Mouse (Mus musculus): ENCODE results near the gene Ccdc97. TPM values are rescaled to one million over a fixed set of nuclear protein-coding genes. Genes with fewer than 3 reads are reported as not detected.

The Ccdc97 gene
- polyA plus RNA-seq (2012; rRNA removed) = 80.5 and 84.4 TPM in 2 replicates

DNA sequence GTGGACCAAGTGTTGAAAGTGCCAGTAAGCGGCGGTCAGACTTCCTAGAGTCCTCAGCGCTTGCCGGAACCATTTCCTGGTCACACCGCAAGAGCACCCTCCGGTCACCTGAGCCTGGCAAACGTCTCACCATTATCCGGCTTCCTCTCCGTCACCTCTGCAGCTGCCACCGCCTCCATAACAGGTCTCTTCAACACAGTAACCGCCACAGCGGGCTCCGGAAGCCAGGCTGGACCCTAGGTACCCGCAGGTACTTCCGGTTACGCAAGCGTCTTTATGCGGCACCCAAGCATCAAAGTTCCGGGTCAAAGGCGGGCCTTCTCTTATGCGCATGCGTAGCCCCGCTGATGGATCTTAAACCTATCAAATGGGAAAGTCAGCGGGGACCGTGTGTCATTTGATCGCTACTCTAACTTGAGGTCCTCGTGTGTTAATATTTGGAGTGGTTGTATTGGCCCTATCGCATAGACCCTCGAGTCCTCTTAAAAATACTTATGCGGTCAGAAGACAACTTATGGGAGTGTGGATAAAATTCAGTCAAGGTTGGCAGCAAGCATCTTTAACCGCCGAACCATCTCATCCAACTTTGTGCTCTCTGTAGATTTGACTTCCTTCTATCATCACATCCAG lies at the start of gene Ccdc97:
Gene Ccdc97 (minus strand): TSS at position 301 of the 630 bp plus-strand sequence.
- DNase-seq (ENCODE audit: low read depth) = peak; percentile 98
- TF ChIP-seq POLR2A (IDR thresholded peaks at IDR 0.05; ENCODE audit: borderline replicate concordance, extremely low read depth, insufficient read depth, insufficient read length, poor library complexity, severe bottlenecking) = peak; percentile 37; the same call in 1 of the 2 replicates
- TF ChIP-seq CTCF (IDR thresholded peaks at IDR 0.05; ENCODE audit: borderline replicate concordance, extremely low read depth, insufficient read depth, insufficient read length) = no peak

DNA sequence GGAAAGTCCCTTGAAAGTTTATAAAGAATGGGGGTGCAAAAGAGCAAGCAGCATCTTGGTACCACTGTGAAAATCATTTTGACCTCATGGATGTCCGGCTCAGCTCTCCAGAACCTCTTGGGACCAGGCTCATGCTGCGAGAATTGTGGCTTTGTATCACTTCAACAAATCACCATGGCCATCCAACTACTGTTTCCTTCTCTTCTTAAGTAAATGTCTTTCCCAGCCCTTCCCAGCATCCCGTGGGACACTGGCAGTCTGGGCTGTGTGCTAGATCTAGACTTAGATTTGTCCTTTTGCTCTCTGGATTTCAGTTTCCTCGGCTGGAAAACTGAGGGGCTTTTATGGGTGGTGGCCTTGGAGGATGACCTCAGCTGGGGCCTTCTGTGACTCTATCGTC lies 49.3 kb upstream of the Ccdc97 start:
- no peak for DNase-seq (ENCODE audit: low read depth)
- TF ChIP-seq CTCF (IDR thresholded peaks at IDR 0.05; ENCODE audit: borderline replicate concordance, extremely low read depth, insufficient read depth, insufficient read length) (no peak), POLR2A (IDR thresholded peaks at IDR 0.05; ENCODE audit: borderline replicate concordance, extremely low read depth, insufficient read depth, insufficient read length, poor library complexity, severe bottlenecking) (no peak)

- no peak for DNase-seq (ENCODE audit: low read depth)
- no peak for TF ChIP-seq CTCF (IDR thresholded peaks at IDR 0.05; ENCODE audit: borderline replicate concordance, extremely low read depth, insufficient read depth, insufficient read length)
- no peak for TF ChIP-seq POLR2A (IDR thresholded peaks at IDR 0.05; ENCODE audit: borderline replicate concordance, extremely low read depth, insufficient read depth, insufficient read length, poor library complexity, severe bottlenecking)
Observed at GRCm38 (mm10) chr7:25766108-25766507, 47.2 kb upstream of the Ccdc97 start.

GRCm38 (mm10) chr7:25764221-25764620 lies 45.3 kb upstream of the Ccdc97 start:
- TF ChIP-seq POLR2A (IDR thresholded peaks at IDR 0.05; ENCODE audit: borderline replicate concordance, extremely low read depth, insufficient read depth, insufficient read length, poor library complexity, severe bottlenecking) (no peak), CTCF (IDR thresholded peaks at IDR 0.05; ENCODE audit: borderline replicate concordance, extremely low read depth, insufficient read depth, insufficient read length) (no peak)
- DNase-seq (ENCODE audit: low read depth) = peak; percentile 11

GRCm38 (mm10) chr7:25763678-25764077 lies 44.8 kb upstream of the Ccdc97 start:
- no peak for TF ChIP-seq CTCF (IDR thresholded peaks at IDR 0.05; ENCODE audit: borderline replicate concordance, extremely low read depth, insufficient read depth, insufficient read length)
- TF ChIP-seq POLR2A (IDR thresholded peaks at IDR 0.05; ENCODE audit: borderline replicate concordance, extremely low read depth, insufficient read depth, insufficient read length, poor library complexity, severe bottlenecking) = no peak

DNA sequence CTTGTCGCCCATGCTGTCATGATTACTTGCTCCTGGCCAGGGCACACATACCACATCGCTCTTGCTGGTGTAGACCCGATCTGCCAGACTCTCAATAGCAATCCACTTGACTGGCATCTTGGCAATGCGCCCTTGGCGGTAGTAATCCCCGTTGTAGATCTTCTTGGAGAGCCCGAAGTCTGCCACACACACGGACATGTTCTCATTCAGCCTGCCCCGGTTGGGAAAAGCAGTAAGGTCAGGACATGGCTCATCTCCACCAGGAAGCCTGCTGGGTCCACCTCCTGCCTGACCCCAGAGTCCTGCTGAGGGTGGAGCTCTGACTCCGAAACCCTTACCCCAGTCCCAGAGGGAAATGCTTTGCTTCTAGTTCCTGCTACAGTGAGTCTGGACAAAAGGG lies 42.5 kb upstream of the Ccdc97 start:
- TF ChIP-seq CTCF (IDR thresholded peaks at IDR 0.05; ENCODE audit: borderline replicate concordance, extremely low read depth, insufficient read depth, insufficient read length) (no peak), POLR2A (IDR thresholded peaks at IDR 0.05; ENCODE audit: borderline replicate concordance, extremely low read depth, insufficient read depth, insufficient read length, poor library complexity, severe bottlenecking) (no peak)
- peak; percentile 74 for DNase-seq (ENCODE audit: low read depth)

More at GRCm38 (mm10) chr7:25763678-25764077, 44.8 kb upstream of the Ccdc97 start:
- DNase-seq (ENCODE audit: low read depth) = no peak

DNA sequence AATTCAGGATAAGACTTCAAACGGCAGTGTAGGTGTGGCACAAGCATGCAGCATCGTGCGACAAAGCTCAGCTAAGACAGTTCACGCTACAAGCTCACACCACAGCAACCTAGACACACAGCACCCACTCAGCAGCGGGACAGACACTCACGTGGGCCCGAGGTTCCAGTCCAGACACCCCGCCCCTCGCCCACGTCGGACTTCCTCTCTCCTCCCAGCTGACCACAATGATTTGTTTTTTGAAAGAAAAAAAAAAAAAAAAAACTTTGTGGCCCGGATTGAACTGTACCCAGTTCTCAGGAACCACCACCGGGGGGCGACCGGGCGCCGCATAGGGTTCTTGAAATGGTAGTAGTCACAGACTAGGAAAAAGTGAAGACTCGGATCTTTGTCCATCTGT lies 37.1 kb upstream of the Ccdc97 start:
- DNase-seq (ENCODE audit: low read depth) = peak; percentile 92
- TF ChIP-seq POLR2A (IDR thresholded peaks at IDR 0.05; ENCODE audit: borderline replicate concordance, extremely low read depth, insufficient read depth, insufficient read length, poor library complexity, severe bottlenecking) (0 out of 2 replicates have a peak, but pooled peaks have one; percentile 11), CTCF (IDR thresholded peaks at IDR 0.05; ENCODE audit: borderline replicate concordance, extremely low read depth, insufficient read depth, insufficient read length) (peak; percentile 79)

GRCm38 (mm10) chr7:25755468-25755833 lies 36.6 kb upstream of the Ccdc97 start:
- TF ChIP-seq POLR2A (IDR thresholded peaks at IDR 0.05; ENCODE audit: borderline replicate concordance, extremely low read depth, insufficient read depth, insufficient read length, poor library complexity, severe bottlenecking) (0 out of 2 replicates have a peak, but pooled peaks have one; percentile 17), CTCF (IDR thresholded peaks at IDR 0.05; ENCODE audit: borderline replicate concordance, extremely low read depth, insufficient read depth, insufficient read length) (no peak)
- DNase-seq (ENCODE audit: low read depth) = no peak

- TF ChIP-seq CTCF (IDR thresholded peaks at IDR 0.05; ENCODE audit: borderline replicate concordance, extremely low read depth, insufficient read depth, insufficient read length) (peak; percentile 39; the same call in 1 of the 2 replicates), POLR2A (IDR thresholded peaks at IDR 0.05; ENCODE audit: borderline replicate concordance, extremely low read depth, insufficient read depth, insufficient read length, poor library complexity, severe bottlenecking) (no peak)
- peak; percentile 99 for DNase-seq (ENCODE audit: low read depth)
Observed at GRCm38 (mm10) chr7:25754738-25755467, 36.0 kb upstream of the Ccdc97 start, which contains the start of gene Hnrnpul1. TSS of gene Hnrnpul1 (minus strand) at chr7:25754757.

DNA sequence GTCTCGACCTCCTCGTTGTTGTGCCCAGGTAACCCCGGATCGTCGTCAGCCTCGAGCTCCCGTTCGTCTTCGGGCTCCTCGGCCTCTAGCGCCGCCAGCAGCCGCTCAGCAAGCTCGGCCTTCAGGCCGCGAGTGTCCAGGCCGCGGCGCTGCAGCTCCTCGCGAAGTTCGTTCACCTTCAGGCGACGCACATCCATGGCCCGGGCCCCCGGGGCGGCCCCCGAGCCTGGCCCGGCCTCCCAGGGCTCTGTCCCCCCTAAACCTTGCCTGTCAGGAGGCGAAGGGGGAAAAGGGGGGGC lies 35.5 kb upstream of the Ccdc97 start:
- DNase-seq (ENCODE audit: low read depth) = no peak
- TF ChIP-seq CTCF (IDR thresholded peaks at IDR 0.05; ENCODE audit: borderline replicate concordance, extremely low read depth, insufficient read depth, insufficient read length) (no peak), POLR2A (IDR thresholded peaks at IDR 0.05; ENCODE audit: borderline replicate concordance, extremely low read depth, insufficient read depth, insufficient read length, poor library complexity, severe bottlenecking) (peak; percentile 40; the same call in 1 of the 2 replicates)

- DNase-seq (ENCODE audit: low read depth) = peak; percentile 23
Observed at GRCm38 (mm10) chr7:25753643-25754438, 35.0 kb upstream of the Ccdc97 start.

More at GRCm38 (mm10) chr7:25753643-25754438, 35.0 kb upstream of the Ccdc97 start:
- TF ChIP-seq CTCF (IDR thresholded peaks at IDR 0.05; ENCODE audit: borderline replicate concordance, extremely low read depth, insufficient read depth, insufficient read length) = no peak
- TF ChIP-seq POLR2A (IDR thresholded peaks at IDR 0.05; ENCODE audit: borderline replicate concordance, extremely low read depth, insufficient read depth, insufficient read length, poor library complexity, severe bottlenecking) = no peak

Data from brain, embryonic 14.5 days (tissue).